Mouse (Mus musculus): Measurements from ENCODE around the gene Rcc1. TPM values are rescaled to one million over a fixed set of nuclear protein-coding genes. Genes with fewer than 3 reads are reported as not detected.

The Rcc1 gene
- total RNA-seq, 2 experiments from 2014 or later, result 12.4 to 16.1 TPM

GRCm38 (mm10) chr4:132363487-132363886 lies 10.1 kb upstream of the Rcc1 start:
- no peak for ATAC-seq (replicated peaks; ENCODE audit: low FRiP score, poor library complexity, severe bottlenecking)

DNA sequence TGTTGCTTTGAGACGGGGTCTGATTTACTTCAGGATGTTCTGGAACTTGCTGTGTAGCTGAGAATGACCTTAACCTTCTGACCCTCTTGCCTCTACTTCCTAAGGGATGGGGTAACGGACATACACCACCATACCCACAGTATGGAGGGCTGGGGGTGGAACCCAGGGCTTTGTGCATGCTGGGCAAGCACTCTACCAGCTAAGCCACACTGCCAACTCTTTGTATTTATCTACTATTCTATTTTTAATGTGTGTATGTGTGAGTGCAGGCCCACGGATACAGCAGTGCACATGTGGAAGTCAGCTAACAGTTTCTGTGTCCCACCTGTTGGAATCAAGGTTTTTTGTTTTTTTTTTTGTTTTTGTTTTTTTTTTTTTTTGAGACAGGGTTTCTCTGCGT lies 6.1 kb upstream of the Rcc1 start:
- no peak for ATAC-seq (replicated peaks; ENCODE audit: low FRiP score, poor library complexity, severe bottlenecking)

DNA sequence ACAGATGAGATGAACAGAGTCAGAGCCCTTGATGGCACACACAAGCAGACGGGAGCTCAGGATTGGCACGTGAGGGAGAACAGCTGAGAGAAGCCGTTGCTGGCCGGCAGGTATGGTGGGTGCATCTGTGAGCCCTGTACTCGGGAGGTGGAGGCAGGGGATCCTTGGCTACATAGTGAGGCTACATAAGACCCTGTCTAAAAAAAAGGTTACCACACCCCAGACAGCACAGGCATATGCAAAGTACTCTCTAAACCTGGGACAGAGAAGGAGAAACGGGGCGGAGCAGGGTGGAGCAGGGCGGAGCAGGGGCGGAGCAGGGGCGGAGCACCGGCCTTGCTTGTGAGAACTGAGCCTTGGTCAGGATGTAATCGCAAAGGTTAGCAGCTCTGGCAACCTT lies 2.8 kb upstream of the Rcc1 start:
- peak; percentile 79 for ATAC-seq (replicated peaks; ENCODE audit: low FRiP score, poor library complexity, severe bottlenecking)

DNA sequence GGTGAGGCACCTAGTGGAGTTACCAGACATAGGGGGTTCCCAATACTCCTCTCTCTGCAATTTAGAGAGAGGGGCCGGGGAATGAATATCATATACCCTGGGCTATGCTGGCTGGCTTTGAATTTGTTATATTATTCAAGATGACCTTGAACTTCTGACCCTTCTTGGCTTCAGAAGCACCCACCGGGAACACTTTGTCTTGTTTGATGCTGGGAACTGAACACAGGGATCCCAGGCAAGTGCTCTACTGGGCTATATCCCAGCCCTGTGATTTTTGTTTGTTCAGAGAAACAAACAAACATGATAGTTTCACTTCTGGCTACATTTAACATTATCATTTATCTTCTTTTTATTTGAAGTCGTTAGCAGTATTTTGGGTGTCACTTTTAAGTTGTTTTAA lies 2.0 kb upstream of the Rcc1 start:
- no peak for ATAC-seq (replicated peaks; ENCODE audit: low FRiP score, poor library complexity, severe bottlenecking)

DNA sequence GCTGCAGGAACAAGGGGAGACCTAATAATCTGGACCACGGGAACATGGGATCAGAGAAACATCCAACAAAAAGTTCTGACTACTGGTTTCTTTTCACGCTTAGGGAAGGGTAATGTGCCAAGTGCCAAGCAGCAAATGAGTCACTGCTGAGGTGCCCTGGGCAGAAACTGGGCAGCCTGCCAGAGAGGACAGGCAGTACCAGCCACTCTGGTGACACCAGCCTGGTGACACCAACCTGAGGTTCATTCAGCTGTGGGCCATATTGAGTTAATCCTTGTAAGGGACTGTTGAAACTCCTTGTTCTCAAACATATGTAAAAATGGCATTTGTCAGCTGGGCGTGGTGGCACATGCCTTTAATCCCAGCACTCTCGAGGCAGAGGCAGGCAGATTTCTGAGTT lies 1.2 kb upstream of the Rcc1 start:
- ATAC-seq (replicated peaks; ENCODE audit: low FRiP score, poor library complexity, severe bottlenecking), result no peak

DNA sequence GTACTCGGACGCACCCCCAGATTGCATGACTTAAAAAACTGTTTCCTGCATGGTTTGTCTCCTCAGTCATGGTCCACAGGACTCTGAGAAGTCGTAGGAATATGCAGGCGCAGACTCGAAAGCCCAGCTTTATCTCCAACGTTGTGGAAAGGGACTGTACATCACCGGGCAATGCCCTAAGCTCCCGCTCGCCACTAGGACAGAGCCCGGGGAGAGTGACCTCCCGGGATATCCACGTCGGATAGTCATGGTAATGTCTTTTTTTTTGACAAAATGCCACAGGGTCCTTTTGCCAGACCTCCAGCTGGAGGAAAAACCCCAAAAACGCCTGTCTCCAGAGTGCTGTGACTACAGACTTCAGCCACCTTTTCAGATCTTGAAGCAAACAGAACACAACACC lies 666 bp downstream of the Rcc1 start:
- peak; percentile 32; the same call in 1 of the 2 replicates for ATAC-seq (replicated peaks; ENCODE audit: low FRiP score, poor library complexity, severe bottlenecking)

- no peak for ATAC-seq (replicated peaks; ENCODE audit: low FRiP score, poor library complexity, severe bottlenecking)
Observed at GRCm38 (mm10) chr4:132351401-132351800, 2.0 kb downstream of the Rcc1 start.

DNA sequence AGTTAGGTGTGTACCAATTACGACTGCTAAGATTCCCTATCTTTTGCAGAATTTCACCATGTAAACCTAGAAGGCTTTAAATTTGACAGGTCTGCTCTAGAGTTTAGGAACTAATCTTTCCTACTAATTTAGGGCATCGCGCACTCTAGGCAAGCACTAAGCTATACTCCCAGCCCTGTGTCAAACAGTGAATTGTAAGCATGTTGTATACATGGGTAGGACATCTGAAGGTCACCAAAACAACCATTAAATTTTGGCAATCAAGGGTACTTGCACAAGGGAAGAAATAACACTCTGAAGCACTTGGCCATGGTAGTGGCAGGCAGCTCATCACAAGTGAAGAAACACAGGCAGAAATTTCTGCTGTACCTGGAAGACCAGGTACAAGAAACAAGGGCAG lies 2.6 kb downstream of the Rcc1 start:
- no peak for ATAC-seq (replicated peaks; ENCODE audit: low FRiP score, poor library complexity, severe bottlenecking)

GRCm38 (mm10) chr4:132350123-132350740 lies 3.2 kb downstream of the Rcc1 start:
- ATAC-seq (replicated peaks; ENCODE audit: low FRiP score, poor library complexity, severe bottlenecking), result no peak

GRCm38 (mm10) chr4:132349495-132350122 lies 3.8 kb downstream of the Rcc1 start:
- no peak for ATAC-seq (replicated peaks; ENCODE audit: low FRiP score, poor library complexity, severe bottlenecking)

GRCm38 (mm10) chr4:132346661-132347060 lies 6.7 kb downstream of the Rcc1 start:
- ATAC-seq (replicated peaks; ENCODE audit: low FRiP score, poor library complexity, severe bottlenecking), result no peak

- no peak for ATAC-seq (replicated peaks; ENCODE audit: low FRiP score, poor library complexity, severe bottlenecking)
Observed at GRCm38 (mm10) chr4:132346261-132346660, 7.1 kb downstream of the Rcc1 start.

GRCm38 (mm10) chr4:132345843-132346212 lies 7.6 kb downstream of the Rcc1 start:
- 0 out of 2 replicates have a peak, but pooled peaks have one; percentile 1 for ATAC-seq (replicated peaks; ENCODE audit: low FRiP score, poor library complexity, severe bottlenecking)

DNA sequence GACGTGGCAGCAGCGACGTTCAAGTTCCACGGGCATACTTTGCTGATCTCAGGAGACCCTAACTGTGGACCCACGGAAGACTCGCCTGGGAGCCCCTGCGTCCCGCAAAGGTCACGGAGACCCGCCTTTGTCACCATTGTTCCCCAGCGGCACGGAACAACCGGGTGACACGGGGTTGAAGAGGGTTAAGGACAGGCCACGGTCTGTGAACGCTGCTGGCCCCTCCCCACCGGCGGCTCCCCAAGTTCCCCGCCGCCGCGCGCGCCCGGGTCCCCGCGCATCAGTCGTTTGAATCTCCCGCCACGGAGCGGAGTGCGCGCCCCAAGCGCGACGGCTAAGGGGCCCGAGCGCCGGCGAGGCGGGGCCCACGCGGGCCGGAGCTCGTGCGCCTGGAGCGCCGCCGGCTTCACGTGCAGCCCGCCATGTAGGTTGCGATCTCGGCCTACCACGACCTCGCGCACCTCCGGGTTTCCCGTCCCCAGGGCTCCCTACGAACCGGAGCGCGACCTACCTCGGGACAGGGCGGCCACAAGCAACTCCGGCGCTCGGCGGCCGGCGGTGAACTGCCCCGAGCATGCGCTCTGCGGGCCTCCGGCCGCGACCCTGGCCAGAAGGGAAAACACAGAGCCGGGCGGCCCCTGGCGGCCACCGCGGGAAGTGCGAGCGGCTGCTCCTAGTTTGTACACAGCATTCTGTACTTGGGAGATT lies 8.1 kb downstream of the Rcc1 start:
- ATAC-seq (replicated peaks; ENCODE audit: low FRiP score, poor library complexity, severe bottlenecking), result peak; percentile 81

GRCm38 (mm10) chr4:132344403-132345134 lies 8.8 kb downstream of the Rcc1 start:
- ATAC-seq (replicated peaks; ENCODE audit: low FRiP score, poor library complexity, severe bottlenecking), result peak; percentile 71

DNA sequence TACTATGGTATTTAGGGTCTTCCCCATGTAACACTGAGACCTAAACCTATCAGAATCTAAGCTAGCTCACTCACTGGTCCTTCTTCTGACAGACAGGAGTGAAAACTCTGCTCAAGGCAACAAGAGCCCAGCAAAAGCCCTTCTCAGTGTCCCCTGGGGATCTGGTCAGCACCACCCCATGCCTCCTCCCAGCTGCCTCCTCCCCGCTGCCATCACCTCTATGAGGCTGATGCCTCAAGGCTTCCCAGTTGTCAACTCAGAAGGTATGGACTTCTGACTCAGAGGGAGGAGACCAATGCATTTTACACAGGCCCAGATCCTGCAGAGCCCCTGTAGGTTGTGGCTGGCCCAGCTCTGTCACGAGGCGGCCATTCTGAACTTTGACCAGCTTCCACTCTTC lies 12.0 kb downstream of the Rcc1 start:
- ATAC-seq (replicated peaks; ENCODE audit: low FRiP score, poor library complexity, severe bottlenecking), result no peak

DNA sequence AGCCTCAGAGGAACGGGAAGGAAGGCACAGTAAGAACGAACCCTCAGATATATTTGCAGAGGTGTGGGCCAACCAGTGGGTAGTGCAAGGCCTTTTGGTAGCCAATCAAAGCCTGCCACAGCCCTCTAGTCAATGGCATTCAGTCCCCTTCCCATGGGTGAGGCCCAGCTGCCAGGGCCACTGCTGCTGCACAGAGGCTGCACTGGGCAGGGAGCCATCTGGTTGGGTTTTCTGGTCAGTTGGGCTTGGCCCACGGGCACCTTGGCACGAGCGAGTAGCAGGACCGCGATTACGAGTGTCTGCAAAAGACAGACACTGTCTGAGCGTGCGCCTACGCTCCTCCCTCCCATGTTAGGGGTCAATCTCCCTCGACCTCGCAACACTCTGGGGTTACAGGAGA lies 14.5 kb downstream of the Rcc1 start:
- no peak for ATAC-seq (replicated peaks; ENCODE audit: low FRiP score, poor library complexity, severe bottlenecking)

GRCm38 (mm10) chr4:132332880-132333279 lies 20.5 kb downstream of the Rcc1 start:
- ATAC-seq (replicated peaks; ENCODE audit: low FRiP score, poor library complexity, severe bottlenecking), result no peak

DNA sequence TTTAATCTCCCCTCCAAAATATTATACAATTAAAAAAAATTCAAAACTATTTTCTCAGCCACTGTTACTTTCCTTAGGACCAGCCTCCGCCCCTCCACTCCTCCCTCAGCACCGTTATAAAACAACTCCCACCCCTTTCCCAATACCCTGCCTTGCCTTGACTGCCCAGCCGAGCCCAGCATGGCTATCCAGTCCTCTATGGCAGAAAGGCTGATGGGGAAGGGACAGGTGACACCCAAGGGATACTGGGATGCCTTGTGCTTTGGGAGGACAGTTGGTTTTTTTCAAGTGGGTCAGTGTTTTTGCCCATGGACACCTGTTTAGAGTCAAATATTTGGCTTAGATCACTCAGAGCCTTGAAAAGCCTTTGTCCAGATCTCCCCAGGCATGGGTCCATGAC lies 21.4 kb downstream of the Rcc1 start:
- ATAC-seq (replicated peaks; ENCODE audit: low FRiP score, poor library complexity, severe bottlenecking), result no peak

DNA sequence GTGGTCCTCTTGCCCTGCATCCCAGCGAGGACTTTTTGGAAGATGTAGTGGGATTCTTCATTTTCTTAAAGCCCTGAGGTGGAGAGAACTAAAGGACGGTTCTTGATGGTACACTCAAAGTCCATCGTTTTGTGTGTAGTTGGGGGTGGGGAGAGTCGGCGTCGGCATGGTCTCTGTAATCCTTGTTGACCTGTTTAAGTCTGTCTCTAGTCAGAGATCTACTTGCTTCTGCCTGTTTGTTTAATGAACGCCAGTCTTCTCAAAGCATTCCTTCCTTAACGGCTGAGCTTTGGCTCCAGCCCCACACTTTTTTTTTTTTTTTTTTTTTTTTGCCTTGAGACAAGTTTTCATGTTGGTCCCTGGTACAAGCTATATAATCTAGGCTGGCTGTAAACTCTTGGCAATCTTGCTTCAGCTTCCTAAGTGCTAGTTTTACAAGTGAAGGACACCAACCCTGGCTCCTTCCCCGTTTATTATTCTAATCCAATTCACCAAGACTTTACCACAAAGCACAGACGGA lies 23.5 kb downstream of the Rcc1 start:
- no peak for ATAC-seq (replicated peaks; ENCODE audit: low FRiP score, poor library complexity, severe bottlenecking)

Measured in erythroblast, adult 5-6 weeks (primary cell).